Mouse (Mus musculus): ENCODE results near the gene Hs6st1. TPM values are rescaled to one million over a fixed set of nuclear protein-coding genes. Genes with fewer than 3 reads are reported as not detected.

Hs6st1 gene
- polyA plus RNA-seq, 1 experiment: 66.6 TPM

- Histone ChIP-seq H3K4me2 (ENCODE audit: low read depth) (no peak overlapping the region), H3ac (ENCODE audit: control insufficient read depth, insufficient read length) (no peak overlapping the region), H3K4me3 (no peak overlapping the region), H3K36me3 (ENCODE audit: control insufficient read depth, insufficient read depth) (no peaks in the 10 kb centered on the region), H3K79me2 (ENCODE audit: control insufficient read depth, insufficient read depth) (no peaks in the 10 kb centered on the region), H3K27me3 (ENCODE audit: control insufficient read depth, insufficient read depth, insufficient read length) (no peaks in the 10 kb centered on the region)
- TF ChIP-seq MAX (IDR thresholded peaks at IDR 0.05; ENCODE audit: low read depth): no peak
- TF ChIP-seq REST (IDR thresholded peaks at IDR 0.05; ENCODE audit: insufficient read depth, insufficient read length): no peak
- TF ChIP-seq CEBPB (IDR thresholded peaks at IDR 0.05; ENCODE audit: insufficient read depth, poor library complexity, severe bottlenecking): no peak
- no peak for TF ChIP-seq USF1 (IDR thresholded peaks at IDR 0.05; ENCODE audit: low read depth)
- TF ChIP-seq TCF12 (IDR thresholded peaks at IDR 0.05; ENCODE audit: insufficient read depth, poor library complexity, severe bottlenecking): no peak
- no peak for TF ChIP-seq TCF3 (IDR thresholded peaks at IDR 0.05; ENCODE audit: insufficient read length, low read depth)
- no peak for TF ChIP-seq POLR2AphosphoS2 (IDR thresholded peaks at IDR 0.05; ENCODE audit: insufficient read length, low read depth)
- TF ChIP-seq E2F4 (IDR thresholded peaks at IDR 0.05; ENCODE audit: insufficient read depth): no peak
- TF ChIP-seq SRF (IDR thresholded peaks at IDR 0.05; ENCODE audit: control insufficient read depth, insufficient read length, low read depth): no peak
- no peak for TF ChIP-seq MYOG (IDR thresholded peaks at IDR 0.05; ENCODE audit: control insufficient read depth in 1 of 3, insufficient read depth in 1 of 3, insufficient read length in 2 of 3, low read depth in 2 of 3)
- no peak for TF ChIP-seq POLR2A (IDR thresholded peaks at IDR 0.05; ENCODE audit: insufficient read length, low read depth)
These were observed 50.0 kb downstream of the Hs6st1 start for GRCm38 (mm10) chr1:36118061-36118685.

GRCm38 (mm10) chr1:36118958-36119357 lies 50.8 kb downstream of the Hs6st1 start:
- H3K4me3 ChIP-seq: no peak overlapping the region
- no peaks in the 10 kb centered on the region for H3K79me2 ChIP-seq (ENCODE audit: control insufficient read depth, insufficient read depth)
- no peaks in the 10 kb centered on the region for H3K36me3 ChIP-seq (ENCODE audit: control insufficient read depth, insufficient read depth)
- TF ChIP-seq REST (IDR thresholded peaks at IDR 0.05; ENCODE audit: insufficient read depth, insufficient read length) (no peak), MYOG (IDR thresholded peaks at IDR 0.05; ENCODE audit: control insufficient read depth in 1 of 3, insufficient read depth in 1 of 3, insufficient read length in 2 of 3, low read depth in 2 of 3) (peak in 2 of 3 experiments; percentile 47 to 54), POLR2A (IDR thresholded peaks at IDR 0.05; ENCODE audit: insufficient read length, low read depth) (no peak), SRF (IDR thresholded peaks at IDR 0.05; ENCODE audit: control insufficient read depth, insufficient read length, low read depth) (no peak), MYOD1 (IDR thresholded peaks at IDR 0.05; ENCODE audit: control insufficient read depth in 1 of 3, insufficient read length in 2 of 3, low read depth in 2 of 3) (peak in 2 of 3 experiments; percentile 13 to 44), USF1 (IDR thresholded peaks at IDR 0.05; ENCODE audit: low read depth) (no peak), E2F4 (IDR thresholded peaks at IDR 0.05; ENCODE audit: insufficient read depth) (no peak), POLR2AphosphoS2 (IDR thresholded peaks at IDR 0.05; ENCODE audit: insufficient read length, low read depth) (no peak)
- H3K27me3 ChIP-seq (ENCODE audit: control insufficient read depth, insufficient read depth, insufficient read length): no peaks in the 10 kb centered on the region
- no peak overlapping the region for H3K4me2 ChIP-seq (ENCODE audit: low read depth)
- H3ac ChIP-seq (ENCODE audit: control insufficient read depth, insufficient read length): no peak overlapping the region

- H3K27me3 ChIP-seq (ENCODE audit: control insufficient read depth, insufficient read depth, insufficient read length): no peaks in the 10 kb centered on the region
These were observed 51.2 kb downstream of the Hs6st1 start for GRCm38 (mm10) chr1:36119426-36119825.

GRCm38 (mm10) chr1:36121172-36121571 lies 53.0 kb downstream of the Hs6st1 start:
- H3K79me2 ChIP-seq (ENCODE audit: control insufficient read depth, insufficient read depth): no peaks in the 10 kb centered on the region
- no peak overlapping the region for H3K4me3 ChIP-seq
- H3K27me3 ChIP-seq (ENCODE audit: control insufficient read depth, insufficient read depth, insufficient read length): no peaks in the 10 kb centered on the region
- no peak overlapping the region for H3ac ChIP-seq (ENCODE audit: control insufficient read depth, insufficient read length)
- H3K4me2 ChIP-seq (ENCODE audit: low read depth): no peak overlapping the region
- H3K36me3 ChIP-seq (ENCODE audit: control insufficient read depth, insufficient read depth): no peaks in the 10 kb centered on the region
- TF ChIP-seq CEBPB (IDR thresholded peaks at IDR 0.05; ENCODE audit: insufficient read depth, poor library complexity, severe bottlenecking) (no peak), MAX (IDR thresholded peaks at IDR 0.05; ENCODE audit: low read depth) (no peak), TCF3 (IDR thresholded peaks at IDR 0.05; ENCODE audit: insufficient read length, low read depth) (no peak), REST (IDR thresholded peaks at IDR 0.05; ENCODE audit: insufficient read depth, insufficient read length) (no peak), E2F4 (IDR thresholded peaks at IDR 0.05; ENCODE audit: insufficient read depth) (no peak), POLR2AphosphoS2 (IDR thresholded peaks at IDR 0.05; ENCODE audit: insufficient read length, low read depth) (no peak), POLR2A (IDR thresholded peaks at IDR 0.05; ENCODE audit: insufficient read length, low read depth) (no peak), SRF (IDR thresholded peaks at IDR 0.05; ENCODE audit: control insufficient read depth, insufficient read length, low read depth) (no peak), MYOG (IDR thresholded peaks at IDR 0.05; ENCODE audit: control insufficient read depth in 1 of 3, insufficient read depth in 1 of 3, insufficient read length in 2 of 3, low read depth in 2 of 3) (no peak), USF1 (IDR thresholded peaks at IDR 0.05; ENCODE audit: low read depth) (no peak), TCF12 (IDR thresholded peaks at IDR 0.05; ENCODE audit: insufficient read depth, poor library complexity, severe bottlenecking) (no peak), MYOD1 (IDR thresholded peaks at IDR 0.05; ENCODE audit: control insufficient read depth in 1 of 3, insufficient read length in 2 of 3, low read depth in 2 of 3) (no peak)

More at GRCm38 (mm10) chr1:36119426-36119825, 51.2 kb downstream of the Hs6st1 start:
- no peak overlapping the region for H3K4me3 ChIP-seq
- TF ChIP-seq REST (IDR thresholded peaks at IDR 0.05; ENCODE audit: insufficient read depth, insufficient read length): no peak
- no peak for TF ChIP-seq MYOG (IDR thresholded peaks at IDR 0.05; ENCODE audit: control insufficient read depth in 1 of 3, insufficient read depth in 1 of 3, insufficient read length in 2 of 3, low read depth in 2 of 3)
- TF ChIP-seq MAX (IDR thresholded peaks at IDR 0.05; ENCODE audit: low read depth): no peak
- no peak for TF ChIP-seq POLR2AphosphoS2 (IDR thresholded peaks at IDR 0.05; ENCODE audit: insufficient read length, low read depth)
- TF ChIP-seq POLR2A (IDR thresholded peaks at IDR 0.05; ENCODE audit: insufficient read length, low read depth): no peak
- no peak for TF ChIP-seq E2F4 (IDR thresholded peaks at IDR 0.05; ENCODE audit: insufficient read depth)
- no peak for TF ChIP-seq USF1 (IDR thresholded peaks at IDR 0.05; ENCODE audit: low read depth)
- TF ChIP-seq TCF12 (IDR thresholded peaks at IDR 0.05; ENCODE audit: insufficient read depth, poor library complexity, severe bottlenecking): no peak
- TF ChIP-seq SRF (IDR thresholded peaks at IDR 0.05; ENCODE audit: control insufficient read depth, insufficient read length, low read depth): no peak
- no peak for TF ChIP-seq CEBPB (IDR thresholded peaks at IDR 0.05; ENCODE audit: insufficient read depth, poor library complexity, severe bottlenecking)
- no peaks in the 10 kb centered on the region for H3K36me3 ChIP-seq (ENCODE audit: control insufficient read depth, insufficient read depth)
- H3K79me2 ChIP-seq (ENCODE audit: control insufficient read depth, insufficient read depth): no peaks in the 10 kb centered on the region
- H3K4me2 ChIP-seq (ENCODE audit: low read depth): no peak overlapping the region
- no peak overlapping the region for H3ac ChIP-seq (ENCODE audit: control insufficient read depth, insufficient read length)

All from myocyte (in vitro differentiated cells).